Mouse (Mus musculus): Measurements from ENCODE around the gene Adora2b.

DNA sequence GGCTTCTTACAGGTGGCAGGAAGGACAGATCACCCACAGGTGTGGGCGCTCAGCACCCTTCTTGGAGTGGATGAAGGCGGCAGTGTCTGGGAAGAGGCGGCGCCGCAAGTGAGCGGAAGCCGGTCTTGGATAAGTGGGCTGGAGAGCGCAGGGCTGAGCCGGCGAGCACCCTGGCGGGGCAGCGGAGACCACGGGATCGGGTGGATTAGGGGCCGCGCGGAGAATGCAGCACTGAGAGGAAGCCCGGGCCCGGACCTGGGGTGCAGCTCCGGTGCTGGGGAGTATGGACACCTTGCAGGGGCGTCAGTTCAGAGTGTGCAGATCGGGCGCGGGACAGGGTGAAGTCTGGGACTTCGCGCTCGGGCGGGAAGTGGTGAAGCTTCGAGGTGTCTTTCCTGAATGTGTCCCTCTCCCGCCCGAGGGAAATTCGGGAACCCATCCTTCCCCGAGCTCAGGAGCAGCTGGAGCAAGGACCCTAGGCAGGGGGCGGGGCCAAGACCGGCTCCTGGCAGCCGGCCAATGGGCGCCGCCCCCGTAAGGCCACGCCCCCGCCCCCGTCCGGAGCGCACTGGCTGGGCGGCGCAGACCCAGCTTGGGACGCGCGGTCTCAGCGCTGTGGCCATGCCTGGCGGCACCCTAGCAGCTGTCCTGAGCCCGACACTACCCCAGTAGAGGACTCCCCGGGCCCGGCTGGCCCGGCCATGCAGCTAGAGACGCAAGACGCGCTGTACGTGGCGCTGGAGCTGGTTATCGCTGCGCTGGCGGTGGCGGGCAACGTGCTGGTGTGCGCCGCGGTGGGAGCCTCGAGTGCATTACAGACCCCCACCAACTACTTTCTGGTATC, at the start of gene Adora2b:
- TF ChIP-seq FLI1 (IDR thresholded peaks at IDR 0.05; ENCODE audit: low read length) (no peak), GATA1 (IDR thresholded peaks at IDR 0.05; ENCODE audit: borderline replicate concordance, low read length) (no peak)

All from megakaryocyte, embryonic 14.5 days (primary cell).